Mouse (Mus musculus): Measurements from ENCODE around the gene Snapc1. TPM values are rescaled to one million over a fixed set of nuclear protein-coding genes. Genes with fewer than 3 reads are reported as not detected.

The Snapc1 gene
- polyA plus RNA-seq, 1 experiment = 7.1 TPM

GRCm38 (mm10) chr12:73969142-73969541 is 4.9 kb downstream of the Snapc1 start:
- no peaks in the 10 kb centered on the region; the same call in 1 of the 2 replicates for H3K36me3 ChIP-seq (ENCODE audit: control insufficient read depth, insufficient read depth, low read length)
- H3K4me3 ChIP-seq (ENCODE audit: control insufficient read depth, low read depth, low read length) = no peak overlapping the region
- H3K27me3 ChIP-seq (ENCODE audit: control insufficient read depth, insufficient read depth, low read length) = no peaks in the 10 kb centered on the region
- TF ChIP-seq POLR2A (IDR thresholded peaks at IDR 0.05; ENCODE audit: control insufficient read depth, low read depth, low read length) (no peak), CTCF (IDR thresholded peaks at IDR 0.05; ENCODE audit: control insufficient read depth, insufficient read depth, insufficient replicate concordance, low read depth, low read length) (no peak)
- no peak overlapping the region for H3K27ac ChIP-seq (ENCODE audit: control insufficient read depth, insufficient read depth, low read depth, low read length)
- peaks cover 2% of the 10 kb centered on the region; the same call in 1 of the 2 replicates for H3K4me1 ChIP-seq (ENCODE audit: control insufficient read depth, insufficient read depth, low read length)

GRCm38 (mm10) chr12:73974584-73974983 is 10.3 kb downstream of the Snapc1 start:
- Histone ChIP-seq H3K4me1 (ENCODE audit: control insufficient read depth, insufficient read depth, low read length) (no peaks in the 10 kb centered on the region), H3K27me3 (ENCODE audit: control insufficient read depth, insufficient read depth, low read length) (no peaks in the 10 kb centered on the region), H3K36me3 (ENCODE audit: control insufficient read depth, insufficient read depth, low read length) (no peaks in the 10 kb centered on the region; the same call in 1 of the 2 replicates), H3K4me3 (ENCODE audit: control insufficient read depth, low read depth, low read length) (no peak overlapping the region), H3K27ac (ENCODE audit: control insufficient read depth, insufficient read depth, low read depth, low read length) (no peak overlapping the region)
- TF ChIP-seq CTCF (IDR thresholded peaks at IDR 0.05; ENCODE audit: control insufficient read depth, insufficient read depth, insufficient replicate concordance, low read depth, low read length) (no peak), POLR2A (IDR thresholded peaks at IDR 0.05; ENCODE audit: control insufficient read depth, low read depth, low read length) (no peak)

- H3K27ac ChIP-seq (ENCODE audit: control insufficient read depth, insufficient read depth, low read depth, low read length) = no peak overlapping the region
- H3K4me1 ChIP-seq (ENCODE audit: control insufficient read depth, insufficient read depth, low read length) = no peaks in the 10 kb centered on the region
- no peak for TF ChIP-seq POLR2A (IDR thresholded peaks at IDR 0.05; ENCODE audit: control insufficient read depth, low read depth, low read length)
- no peak for TF ChIP-seq CTCF (IDR thresholded peaks at IDR 0.05; ENCODE audit: control insufficient read depth, insufficient read depth, insufficient replicate concordance, low read depth, low read length)
- H3K4me3 ChIP-seq (ENCODE audit: control insufficient read depth, low read depth, low read length) = no peak overlapping the region
- H3K27me3 ChIP-seq (ENCODE audit: control insufficient read depth, insufficient read depth, low read length) = no peaks in the 10 kb centered on the region
- H3K36me3 ChIP-seq (ENCODE audit: control insufficient read depth, insufficient read depth, low read length) = no peaks in the 10 kb centered on the region; the same call in 1 of the 2 replicates
Measured at GRCm38 (mm10) chr12:73978144-73978543, 13.9 kb downstream of the Snapc1 start.

GRCm38 (mm10) chr12:73979667-73980066 is 15.4 kb downstream of the Snapc1 start:
- no peaks in the 10 kb centered on the region for H3K27me3 ChIP-seq (ENCODE audit: control insufficient read depth, insufficient read depth, low read length)
- no peaks in the 10 kb centered on the region; the same call in none of the 2 replicates for H3K36me3 ChIP-seq (ENCODE audit: control insufficient read depth, insufficient read depth, low read length)
- TF ChIP-seq CTCF (IDR thresholded peaks at IDR 0.05; ENCODE audit: control insufficient read depth, insufficient read depth, insufficient replicate concordance, low read depth, low read length) (no peak), POLR2A (IDR thresholded peaks at IDR 0.05; ENCODE audit: control insufficient read depth, low read depth, low read length) (no peak)
- H3K4me1 ChIP-seq (ENCODE audit: control insufficient read depth, insufficient read depth, low read length) = no peaks in the 10 kb centered on the region
- no peak overlapping the region for H3K4me3 ChIP-seq (ENCODE audit: control insufficient read depth, low read depth, low read length)
- H3K27ac ChIP-seq (ENCODE audit: control insufficient read depth, insufficient read depth, low read depth, low read length) = no peak overlapping the region

GRCm38 (mm10) chr12:73982533-73982932 is 18.3 kb downstream of the Snapc1 start:
- TF ChIP-seq POLR2A (IDR thresholded peaks at IDR 0.05; ENCODE audit: control insufficient read depth, low read depth, low read length) (no peak), CTCF (IDR thresholded peaks at IDR 0.05; ENCODE audit: control insufficient read depth, insufficient read depth, insufficient replicate concordance, low read depth, low read length) (no peak)
- no peaks in the 10 kb centered on the region; the same call in 1 of the 2 replicates for H3K36me3 ChIP-seq (ENCODE audit: control insufficient read depth, insufficient read depth, low read length)
- H3K27ac ChIP-seq (ENCODE audit: control insufficient read depth, insufficient read depth, low read depth, low read length) = no peak overlapping the region
- no peaks in the 10 kb centered on the region for H3K27me3 ChIP-seq (ENCODE audit: control insufficient read depth, insufficient read depth, low read length)
- H3K4me1 ChIP-seq (ENCODE audit: control insufficient read depth, insufficient read depth, low read length) = no peaks in the 10 kb centered on the region
- no peak overlapping the region for H3K4me3 ChIP-seq (ENCODE audit: control insufficient read depth, low read depth, low read length)

GRCm38 (mm10) chr12:73986299-73986698 is 22.0 kb downstream of the Snapc1 start:
- Histone ChIP-seq H3K27me3 (ENCODE audit: control insufficient read depth, insufficient read depth, low read length) (no peaks in the 10 kb centered on the region), H3K4me3 (ENCODE audit: control insufficient read depth, low read depth, low read length) (no peak overlapping the region), H3K36me3 (ENCODE audit: control insufficient read depth, insufficient read depth, low read length) (no peaks in the 10 kb centered on the region; the same call in 1 of the 2 replicates), H3K27ac (ENCODE audit: control insufficient read depth, insufficient read depth, low read depth, low read length) (no peak overlapping the region), H3K4me1 (ENCODE audit: control insufficient read depth, insufficient read depth, low read length) (no peaks in the 10 kb centered on the region)
- TF ChIP-seq POLR2A (IDR thresholded peaks at IDR 0.05; ENCODE audit: control insufficient read depth, low read depth, low read length) (no peak), CTCF (IDR thresholded peaks at IDR 0.05; ENCODE audit: control insufficient read depth, insufficient read depth, insufficient replicate concordance, low read depth, low read length) (no peak)

GRCm38 (mm10) chr12:73988393-73989008 is 24.2 kb downstream of the Snapc1 start:
- Histone ChIP-seq H3K36me3 (ENCODE audit: control insufficient read depth, insufficient read depth, low read length) (no peaks in the 10 kb centered on the region), H3K4me3 (ENCODE audit: control insufficient read depth, low read depth, low read length) (no peak overlapping the region), H3K27me3 (ENCODE audit: control insufficient read depth, insufficient read depth, low read length) (no peaks in the 10 kb centered on the region), H3K27ac (ENCODE audit: control insufficient read depth, insufficient read depth, low read depth, low read length) (no peak overlapping the region), H3K4me1 (ENCODE audit: control insufficient read depth, insufficient read depth, low read length) (no peaks in the 10 kb centered on the region)
- TF ChIP-seq POLR2A (IDR thresholded peaks at IDR 0.05; ENCODE audit: control insufficient read depth, low read depth, low read length) (no peak), CTCF (IDR thresholded peaks at IDR 0.05; ENCODE audit: control insufficient read depth, insufficient read depth, insufficient replicate concordance, low read depth, low read length) (no peak)

Data from testis, adult 2 months (tissue).